Mouse (Mus musculus): ENCODE measurements at regions not wholly inside any gene's neighbourhood (a gene's known extent, or its start where the extent isn't known, plus 50 kb on each side); places are given as distances from the start of the nearest gene placed in this dataset.

- no peak for DNase-seq (ENCODE audit: low spot score in 2 of 2)
These were observed 82.4 kb upstream of the Fggy start for GRCm38 (mm10) chr4:95474726-95475406.

DNA sequence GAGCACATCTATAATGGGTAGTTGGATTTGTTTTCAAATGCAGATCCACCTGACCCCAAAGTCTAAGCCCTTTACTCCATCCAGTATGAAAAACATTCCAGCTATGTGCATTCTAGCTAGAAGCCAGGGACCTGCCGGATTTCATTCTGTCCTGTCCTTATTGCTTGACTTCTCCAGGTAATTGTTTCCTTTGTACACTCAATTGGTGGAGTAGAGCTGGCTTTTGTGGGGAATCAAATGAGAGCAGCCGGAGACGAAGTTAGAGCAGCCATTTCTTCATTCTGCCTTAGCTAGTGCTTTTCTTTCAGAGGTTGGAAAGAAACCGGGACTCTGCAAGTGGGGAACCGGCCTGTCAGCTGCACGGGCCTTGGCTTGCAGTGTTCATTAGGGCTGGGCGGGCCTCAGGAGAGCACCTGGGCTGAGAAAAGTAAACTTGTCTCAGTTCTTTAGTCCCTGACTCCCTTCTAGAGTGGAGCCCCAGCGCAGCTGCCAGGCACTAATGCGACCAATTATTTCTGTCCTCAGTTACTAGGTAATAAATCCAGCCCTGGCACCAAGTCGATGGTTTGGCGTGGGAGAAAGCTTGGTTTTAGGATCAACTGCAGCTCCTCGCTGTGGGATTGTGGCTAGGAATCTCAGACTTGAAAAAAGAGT, 81.1 kb upstream of the Fggy start:
- DNase-seq (ENCODE audit: low spot score in 2 of 2), result no peak

DNA sequence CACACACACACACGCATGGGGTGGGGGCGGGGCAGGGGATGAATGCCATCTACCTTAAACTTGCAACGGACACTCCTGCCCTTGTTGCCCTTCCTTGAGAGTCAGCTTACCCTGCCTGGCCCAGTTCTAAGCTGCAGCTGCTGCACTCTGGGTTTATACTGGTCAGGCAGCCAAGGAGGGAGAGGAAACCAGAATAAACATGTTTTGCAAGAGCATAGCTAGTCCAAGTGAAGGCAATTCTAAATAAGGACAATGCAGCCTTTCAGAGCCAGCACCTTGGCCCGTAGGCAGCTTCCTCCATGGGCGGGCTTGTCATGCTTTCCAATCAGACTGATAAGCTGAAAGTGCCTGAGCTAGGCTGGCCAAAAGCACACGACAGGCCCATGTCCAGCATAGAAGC, 73.7 kb upstream of the Fggy start:
- DNase-seq (ENCODE audit: low spot score in 2 of 2), result no peak

DNA sequence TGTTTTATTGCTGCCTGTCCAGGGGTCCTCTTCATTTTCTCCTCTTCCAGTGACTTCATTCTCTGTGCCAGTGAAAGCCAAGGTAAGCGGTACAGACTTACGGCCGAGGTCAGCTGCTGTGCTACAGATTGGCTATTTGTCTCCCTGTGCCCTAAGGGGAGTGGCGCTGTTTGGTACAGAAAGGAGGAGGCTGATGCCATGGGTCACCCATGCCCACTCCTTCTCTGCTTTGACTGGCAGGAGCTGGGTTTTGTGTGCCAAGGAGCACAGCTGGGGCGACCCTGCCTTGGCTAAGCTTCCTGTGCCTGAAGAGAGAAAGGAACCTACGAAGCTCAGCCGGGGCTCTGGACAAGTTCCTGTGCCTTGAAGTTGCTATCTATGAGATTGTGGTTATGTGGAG, 70.0 kb upstream of the Fggy start:
- DNase-seq (ENCODE audit: low spot score in 2 of 2), result no peak

GRCm38 (mm10) chr4:95487969-95488368, 69.3 kb upstream of the Fggy start:
- no peak for DNase-seq (ENCODE audit: low spot score in 2 of 2)

DNA sequence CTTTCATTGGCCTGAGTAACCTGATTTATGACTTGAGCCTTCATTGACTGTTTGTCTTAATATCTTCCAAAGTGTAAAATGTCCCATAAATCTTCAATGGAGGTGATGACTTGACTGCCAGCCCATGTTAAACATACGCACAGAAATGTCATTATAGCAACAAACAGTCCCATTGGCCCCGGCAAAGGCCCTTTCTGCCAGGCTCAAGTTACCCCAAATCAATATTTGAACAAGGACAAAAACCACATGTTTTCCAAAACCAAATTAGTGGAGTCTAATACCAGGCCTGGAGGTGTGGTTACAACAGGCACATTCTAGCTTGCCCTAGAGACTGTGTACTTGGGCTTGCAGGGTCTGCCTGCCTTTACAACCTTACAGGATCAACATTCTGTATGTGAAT, 68.2 kb upstream of the Fggy start:
- no peak for DNase-seq (ENCODE audit: low spot score in 2 of 2)

DNA sequence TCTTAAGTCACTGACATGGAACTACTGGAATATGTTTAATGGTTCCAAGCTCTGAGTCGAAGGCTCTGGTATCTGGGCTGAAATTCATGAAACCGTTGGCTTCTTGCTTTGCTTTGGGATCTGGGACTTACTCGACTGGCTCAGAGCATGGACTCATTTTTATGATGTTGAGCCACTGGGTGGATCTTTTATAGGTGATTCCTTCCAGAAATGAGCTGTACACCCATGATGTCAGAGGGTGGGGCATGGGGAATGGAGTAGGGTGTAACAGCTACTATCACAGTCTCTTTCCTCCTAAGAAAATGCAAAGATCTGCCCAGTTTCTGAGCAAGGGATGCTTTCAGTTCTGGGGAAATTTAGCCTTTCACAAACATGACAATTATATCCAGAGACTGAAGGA, 57.0 kb upstream of the Fggy start:
- no peak for DNase-seq (ENCODE audit: low spot score in 2 of 2)

DNA sequence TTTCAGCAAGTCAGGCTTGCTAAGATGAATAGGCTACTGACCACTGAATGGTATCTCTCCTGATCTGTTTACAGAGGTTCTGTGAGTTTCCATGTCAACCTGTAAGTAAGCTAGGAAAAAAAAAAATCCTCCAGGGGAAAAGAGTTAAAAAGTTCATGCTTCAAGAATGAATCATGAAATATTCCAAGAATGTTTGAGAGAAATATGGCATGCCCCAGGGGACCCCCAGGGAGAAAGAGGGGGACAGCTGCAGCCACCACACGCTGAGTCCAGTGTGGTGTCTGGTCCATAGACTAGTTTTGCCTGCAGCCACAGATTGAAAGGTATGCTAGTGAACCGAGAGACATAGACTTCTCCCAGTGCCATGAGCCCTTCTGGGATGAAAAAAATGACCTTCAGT, 56.1 kb upstream of the Fggy start:
- no peak for DNase-seq (ENCODE audit: low spot score in 2 of 2)

- DNase-seq (ENCODE audit: low spot score in 2 of 2), result no peak
These were observed 50.0 kb upstream of the Fggy start for GRCm38 (mm10) chr4:95507141-95507945.

All from left cerebral cortex, adult 18-20 months (tissue).